Mouse (Mus musculus): Measurements from ENCODE around the gene Ubald1. TPM values are rescaled to one million over a fixed set of nuclear protein-coding genes. Genes with fewer than 3 reads are reported as not detected.

Ubald1 gene
- total and polyA plus RNA-seq, 3 experiments = 9.6 to 53.7 (median 11.6) TPM

GRCm38 (mm10) chr16:4840231-4840630 lies 39.9 kb downstream of the Ubald1 start:
- Histone ChIP-seq H3K79me2 (replicated peaks; ENCODE audit: control insufficient read depth, extremely low read depth, insufficient read depth, poor library complexity, severe bottlenecking) (no peaks in the 10 kb centered on the region), H3K4me1 (ENCODE audit: control insufficient read depth in 1 of 2, insufficient read depth in 2 of 2) (peaks cover 0 to 7% of the 10 kb centered on the region in 2 experiments; a peak in 2 of 4 replicates), H3K27ac (ENCODE audit: insufficient read depth, low read depth) (no peak overlapping the region), H3K36me3 (replicated peaks in 1 of 2; ENCODE audit: control insufficient read depth in 1 of 2, insufficient read depth in 1 of 2, low read length in 1 of 2) (no peaks in the 10 kb centered on the region), H3K4me2 (ENCODE audit: insufficient read depth, low read depth, poor library complexity, severe bottlenecking) (no peak overlapping the region), H3K9me3 (replicated peaks; ENCODE audit: low read length) (no peaks in the 10 kb centered on the region), H3K9ac (ENCODE audit: insufficient read depth, low read depth) (no peak overlapping the region), H3K4me3 (replicated peaks in 1 of 3; ENCODE audit: low read depth in 2 of 3, low read length in 2 of 3, poor library complexity in 1 of 3) (no peak overlapping the region), H3K27me3 (replicated peaks) (no peaks in the 10 kb centered on the region)
- no peak for TF ChIP-seq POLR2A (IDR thresholded peaks at IDR 0.05; ENCODE audit: low read depth, low read length)
- DNase-seq (ENCODE audit: extremely low read depth) = no peak
- in situ Hi-C loops (cut with MboI; ENCODE audit: low pct_ligation_motif_present, low pct_unique_long_range_greater_than_20kb, low sequenced_read_pairs) (no loop called here), dilution Hi-C loops (cut with MboI; ENCODE audit: extremely low pct_ligation_motif_present, extremely low pct_unique_long_range_greater_than_20kb, low sequenced_read_pairs) (no loop called here)

GRCm38 (mm10) chr16:4839552-4839951 lies 40.6 kb downstream of the Ubald1 start:
- Histone ChIP-seq H3K79me2 (replicated peaks; ENCODE audit: control insufficient read depth, extremely low read depth, insufficient read depth, poor library complexity, severe bottlenecking) (no peaks in the 10 kb centered on the region), H3K27me3 (replicated peaks) (no peaks in the 10 kb centered on the region), H3K4me2 (ENCODE audit: insufficient read depth, low read depth, poor library complexity, severe bottlenecking) (no peak overlapping the region), H3K4me1 (ENCODE audit: control insufficient read depth in 1 of 2, insufficient read depth in 2 of 2) (peaks cover 0 to 7% of the 10 kb centered on the region in 2 experiments; a peak in 2 of 4 replicates), H3K9me3 (replicated peaks; ENCODE audit: low read length) (no peaks in the 10 kb centered on the region), H3K27ac (ENCODE audit: insufficient read depth, low read depth) (no peak overlapping the region), H3K36me3 (replicated peaks in 1 of 2; ENCODE audit: control insufficient read depth in 1 of 2, insufficient read depth in 1 of 2, low read length in 1 of 2) (no peaks in the 10 kb centered on the region), H3K9ac (ENCODE audit: insufficient read depth, low read depth) (no peak overlapping the region), H3K4me3 (replicated peaks in 1 of 3; ENCODE audit: low read depth in 2 of 3, low read length in 2 of 3, poor library complexity in 1 of 3) (no peak overlapping the region)
- TF ChIP-seq POLR2A (IDR thresholded peaks at IDR 0.05; ENCODE audit: low read depth, low read length) = no peak
- no peak for TF ChIP-seq EP300 (IDR thresholded peaks at IDR 0.05; ENCODE audit: low read length)
- in situ Hi-C loops (cut with MboI; ENCODE audit: low pct_ligation_motif_present, low pct_unique_long_range_greater_than_20kb, low sequenced_read_pairs) = no loop called here
- dilution Hi-C loops (cut with MboI; ENCODE audit: extremely low pct_ligation_motif_present, extremely low pct_unique_long_range_greater_than_20kb, low sequenced_read_pairs) = no loop called here
- no peak for DNase-seq (ENCODE audit: extremely low read depth)

- TF ChIP-seq POLR2AphosphoS2 (IDR thresholded peaks at IDR 0.05; ENCODE audit: low read depth, low read length) (no peak), MAZ (IDR thresholded peaks at IDR 0.05; ENCODE audit: low read depth, low read length) (no peak), ELF1 (IDR thresholded peaks at IDR 0.05; ENCODE audit: low read depth, low read length) (no peak), JUN (IDR thresholded peaks at IDR 0.05; ENCODE audit: insufficient read depth, low read depth, low read length) (0 out of 2 replicates have a peak, but pooled peaks have one; percentile 20), IRF4 (IDR thresholded peaks at IDR 0.05; ENCODE audit: low read depth, low read length) (peak; percentile 23; the same call in 1 of the 2 replicates), CHD1 (IDR thresholded peaks at IDR 0.05; ENCODE audit: low read depth, low read length) (no peak)
- Histone ChIP-seq H3K4me1 (ENCODE audit: control insufficient read depth in 1 of 2, insufficient read depth in 2 of 2) (peaks cover 3 to 11% of the 10 kb centered on the region in 2 experiments; a peak in 3 of 4 replicates), H3K27me3 (replicated peaks) (no peaks in the 10 kb centered on the region), H3K4me3 (replicated peaks in 1 of 3; ENCODE audit: low read depth in 2 of 3, low read length in 2 of 3, poor library complexity in 1 of 3) (no peak overlapping the region), H3K9ac (ENCODE audit: insufficient read depth, low read depth) (no peak overlapping the region), H3K4me2 (ENCODE audit: insufficient read depth, low read depth, poor library complexity, severe bottlenecking) (no peak overlapping the region), H3K9me3 (replicated peaks; ENCODE audit: low read length) (no peaks in the 10 kb centered on the region), H3K36me3 (replicated peaks in 1 of 2; ENCODE audit: control insufficient read depth in 1 of 2, insufficient read depth in 1 of 2, low read length in 1 of 2) (no peaks in the 10 kb centered on the region), H3K27ac (ENCODE audit: insufficient read depth, low read depth) (no peak overlapping the region), H3K79me2 (replicated peaks; ENCODE audit: control insufficient read depth, extremely low read depth, insufficient read depth, poor library complexity, severe bottlenecking) (no peaks in the 10 kb centered on the region)
- DNase-seq (ENCODE audit: extremely low read depth) = no peak
- dilution Hi-C loops (cut with MboI; ENCODE audit: extremely low pct_ligation_motif_present, extremely low pct_unique_long_range_greater_than_20kb, low sequenced_read_pairs) (no loop called here), in situ Hi-C loops (cut with MboI; ENCODE audit: low pct_ligation_motif_present, low pct_unique_long_range_greater_than_20kb, low sequenced_read_pairs) (no loop called here)
Measured at GRCm38 (mm10) chr16:4837631-4838030, 42.5 kb downstream of the Ubald1 start.
